Mouse (Mus musculus) hindbrain, embryonic 13.5 days (tissue): ENCODE data around the gene Tmsb10. TPM values are rescaled to one million over a fixed set of nuclear protein-coding genes. Genes with fewer than 3 reads are reported as not detected.

Experiments
- ATAC-seq: fragments of 200-750 bp; cut with Nextera tagmentation; 2 replicates; pipeline ENCODE4 v1.8.0; 2017; ENCODE audit warnings: moderate TSS enrichment; ENCODE audit not compliant: low FRiP score
- H3K27ac ChIP-seq: fragments of 300-500 bp; sonication (generic); 2 replicates; pipeline ENCODE4 v1.5.1; 2015; ENCODE audit warnings: inconsistent platforms, mild to moderate bottlenecking, moderate library complexity
- H3K27me3 ChIP-seq: fragments of 300-500 bp; sonication (generic); 2 replicates; pipeline ENCODE4 v1.6.1; 2015; ENCODE audit warnings: mild to moderate bottlenecking, inconsistent platforms
- H3K36me3 ChIP-seq: fragments of 300-500 bp; sonication (generic); 2 replicates; pipeline ENCODE4 v1.6.1; 2015; ENCODE audit warnings: mild to moderate bottlenecking, inconsistent platforms
- H3K4me1 ChIP-seq: fragments of 300-500 bp; sonication (generic); replicated peaks from 2 replicates; pipeline ENCODE4 v1.6.1; 2015; ENCODE audit warnings: inconsistent platforms
- H3K4me2 ChIP-seq: fragments of 300-500 bp; sonication (generic); 2 replicates; pipeline ENCODE4 v1.6.1; 2015; ENCODE audit warnings: inconsistent platforms, mild to moderate bottlenecking, moderate library complexity
- H3K4me3 ChIP-seq: fragments of 300-500 bp; sonication (generic); 2 replicates; pipeline ENCODE4 v1.5.1; 2015; ENCODE audit warnings: mild to moderate bottlenecking, inconsistent platforms
- H3K9ac ChIP-seq: fragments of 300-500 bp; sonication (generic); 2 replicates; pipeline ENCODE4 v1.6.1; 2015; ENCODE audit warnings: mild to moderate bottlenecking, inconsistent platforms
- H3K9me3 ChIP-seq: fragments of 300-500 bp; sonication (generic); 2 replicates; pipeline ENCODE4 v1.6.1; 2016; ENCODE audit warnings: inconsistent platforms
- WGBS: fragments of 180-500 bp; shearing (Covaris S2); methylation state at CpG from one replicate; pipeline ENCODE4 v1.1.7; 2015; 5-methylcytosine and 5-hydroxymethylcytosine counted together
- polyA plus RNA-seq: library from polyadenylated mRNA; unstranded; fragments of >200 nt; fragmentation: Nextera tagmentation; extraction: Ambion mirVana; gene quantifications from 2 replicates; pipeline ENCODE4 v1.2.1, GENCODE M21; 2015

Tmsb10 gene
- polyA plus RNA-seq, 1 experiment from 2014 or later = 5,881 TPM

DNA sequence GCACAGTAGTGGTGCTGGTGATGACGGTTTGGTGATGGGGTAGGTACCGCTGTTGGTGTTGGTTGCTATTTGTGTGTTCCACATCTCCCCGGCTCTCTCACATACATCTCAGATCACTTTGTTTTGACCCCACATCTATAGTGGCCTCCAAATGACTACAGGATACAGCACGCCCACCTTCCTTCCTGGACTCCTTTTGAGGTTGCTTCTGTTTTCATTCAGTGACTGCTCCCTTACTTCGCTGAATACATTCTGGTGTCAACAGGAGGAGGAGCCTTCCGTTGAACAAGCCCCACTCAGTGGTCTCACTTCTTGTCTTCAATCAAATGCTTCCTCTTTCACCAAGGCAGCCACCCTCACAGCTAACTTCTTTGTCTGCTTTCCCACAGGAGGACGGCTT lies 3.8 kb downstream of the Tmsb10 start:
- Histone ChIP-seq H3K4me2 (peak overlapping the region; percentile 69; the same call in 1 of the 2 replicates), H3K36me3 (no peaks in the 10 kb centered on the region; the same call in 1 of the 2 replicates), H3K27ac (peak overlapping the region; percentile 99), H3K4me3 (no peak overlapping the region), H3K27me3 (no peaks in the 10 kb centered on the region), H3K9me3 (no peaks in the 10 kb centered on the region), H3K9ac (no peak overlapping the region), H3K4me1 (peaks cover 24% of the 10 kb centered on the region)
- 56% methylated on average over 7 of the region's 7 CpGs for WGBS
- ATAC-seq = no peak

DNA sequence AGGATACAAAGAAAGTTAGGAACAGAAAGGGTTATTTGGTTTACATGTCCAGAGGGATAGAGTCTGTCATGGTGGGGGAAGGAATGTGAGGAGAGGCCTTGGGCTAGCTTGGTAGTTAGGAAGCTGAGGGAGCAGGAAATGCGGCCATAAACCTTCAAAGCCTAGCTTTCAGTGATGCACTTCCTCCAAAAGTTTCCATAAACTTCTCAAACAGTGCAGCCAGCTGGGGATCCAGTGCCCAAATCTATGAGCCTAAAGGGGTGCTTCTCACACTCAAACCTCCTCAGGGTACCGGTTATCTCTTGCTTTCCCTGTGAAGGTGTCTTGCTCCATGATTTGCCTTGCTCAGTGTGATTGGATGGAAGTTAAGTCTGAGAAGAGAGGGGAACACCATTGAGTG lies 5.6 kb downstream of the Tmsb10 start:
- no peak overlapping the region for H3K9ac ChIP-seq
- no peaks in the 10 kb centered on the region; the same call in 1 of the 2 replicates for H3K36me3 ChIP-seq
- WGBS = 83% methylated on average over 2 of the region's 2 CpGs
- no peaks in the 10 kb centered on the region for H3K27me3 ChIP-seq
- no peaks in the 10 kb centered on the region for H3K9me3 ChIP-seq
- H3K4me3 ChIP-seq = no peak overlapping the region
- H3K4me1 ChIP-seq = peaks cover 24% of the 10 kb centered on the region
- ATAC-seq = no peak
- H3K27ac ChIP-seq = no peak overlapping the region
- no peak overlapping the region for H3K4me2 ChIP-seq

DNA sequence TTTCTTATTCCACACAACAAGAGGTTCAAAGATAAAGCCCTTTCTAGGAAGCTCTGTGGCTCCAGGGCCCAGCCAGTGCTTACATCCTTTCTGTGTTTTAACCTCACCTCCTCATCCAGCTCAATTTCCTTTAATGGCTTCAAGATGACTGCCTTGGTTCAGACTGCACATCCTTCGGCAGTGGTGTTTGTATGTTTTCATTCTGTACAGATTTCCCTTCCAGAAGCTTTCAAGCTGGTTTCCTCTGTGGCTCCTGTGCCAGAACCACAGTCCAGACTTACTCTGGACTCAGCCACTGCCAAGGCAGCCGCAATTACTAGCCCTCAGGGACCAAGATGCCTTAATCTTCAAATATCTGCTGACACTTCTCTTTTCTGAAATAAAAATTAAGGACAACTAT lies 6.3 kb downstream of the Tmsb10 start:
- no peak for ATAC-seq
- Histone ChIP-seq H3K27me3 (no peaks in the 10 kb centered on the region), H3K4me1 (peaks cover 24% of the 10 kb centered on the region), H3K27ac (no peak overlapping the region), H3K4me3 (no peak overlapping the region), H3K9ac (no peak overlapping the region), H3K36me3 (no peaks in the 10 kb centered on the region; the same call in 1 of the 2 replicates), H3K9me3 (no peaks in the 10 kb centered on the region), H3K4me2 (no peak overlapping the region)
- WGBS = 72% methylated on average over 2 of the region's 2 CpGs

DNA sequence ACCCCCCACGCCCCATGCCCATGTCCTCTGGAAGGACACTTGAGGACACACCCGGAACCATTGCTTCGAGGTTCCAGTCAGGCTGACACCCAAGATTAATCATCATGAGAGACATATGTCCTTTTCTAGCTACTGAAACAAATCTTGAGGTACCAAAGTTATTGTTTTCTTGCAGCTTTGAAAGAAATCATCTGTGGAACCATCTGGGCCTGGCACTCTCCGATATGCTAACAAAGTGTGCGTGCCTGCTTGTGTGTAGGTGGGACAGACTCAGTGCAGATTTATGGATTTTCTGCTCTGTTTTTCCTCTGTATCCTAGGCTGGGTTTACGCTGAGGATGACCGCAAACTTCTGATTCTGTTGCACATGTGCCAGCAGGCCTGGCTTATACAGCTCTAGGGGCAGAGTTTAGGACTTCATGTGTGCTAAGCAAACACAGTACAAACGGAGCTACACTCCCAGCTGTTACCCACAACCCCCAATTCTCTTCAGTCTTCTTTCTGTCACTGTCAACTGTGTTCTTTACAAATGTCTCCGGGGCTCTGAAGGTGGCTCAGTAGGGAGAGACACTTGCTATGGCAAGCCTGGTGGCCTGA lies 9.3 kb downstream of the Tmsb10 start:
- 84% methylated on average over 9 of the region's 9 CpGs for WGBS
- H3K4me2 ChIP-seq = no peak overlapping the region

DNA sequence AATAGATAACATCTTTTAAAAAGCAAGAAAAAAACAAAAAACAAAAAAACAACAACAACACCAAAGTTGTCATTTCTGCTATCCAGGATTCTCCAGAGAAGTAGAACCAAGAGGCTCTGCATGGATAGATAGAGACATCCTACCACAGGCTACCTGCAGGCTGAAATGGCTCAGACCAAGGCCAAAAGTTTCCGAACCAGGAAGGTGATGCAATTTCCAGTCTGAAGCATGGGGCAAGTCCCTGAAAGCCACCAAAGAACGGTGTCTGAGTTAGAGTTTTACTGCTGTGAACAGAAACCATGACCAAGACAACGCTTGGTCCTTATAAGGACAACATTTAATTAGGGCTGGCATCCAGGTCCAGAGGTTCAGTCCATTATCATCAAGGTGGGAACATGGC lies 10.2 kb downstream of the Tmsb10 start:
- Histone ChIP-seq H3K4me1 (no peaks in the 10 kb centered on the region), H3K36me3 (no peaks in the 10 kb centered on the region), H3K4me2 (no peak overlapping the region), H3K9me3 (peaks cover 4% of the 10 kb centered on the region; the same call in 1 of the 2 replicates), H3K4me3 (no peak overlapping the region), H3K9ac (no peak overlapping the region), H3K27ac (no peak overlapping the region), H3K27me3 (no peaks in the 10 kb centered on the region)
- ATAC-seq = no peak
- WGBS = 92% methylated on average over 3 of the region's 3 CpGs

More for the DNA sequence above, 9.3 kb downstream of the Tmsb10 start:
- no peak overlapping the region for H3K9ac ChIP-seq
- H3K4me3 ChIP-seq = no peak overlapping the region
- H3K27ac ChIP-seq = no peak overlapping the region
- peaks cover 4% of the 10 kb centered on the region; the same call in 1 of the 2 replicates for H3K9me3 ChIP-seq
- no peaks in the 10 kb centered on the region for H3K36me3 ChIP-seq
- ATAC-seq = no peak
- no peaks in the 10 kb centered on the region for H3K4me1 ChIP-seq
- no peaks in the 10 kb centered on the region for H3K27me3 ChIP-seq

DNA sequence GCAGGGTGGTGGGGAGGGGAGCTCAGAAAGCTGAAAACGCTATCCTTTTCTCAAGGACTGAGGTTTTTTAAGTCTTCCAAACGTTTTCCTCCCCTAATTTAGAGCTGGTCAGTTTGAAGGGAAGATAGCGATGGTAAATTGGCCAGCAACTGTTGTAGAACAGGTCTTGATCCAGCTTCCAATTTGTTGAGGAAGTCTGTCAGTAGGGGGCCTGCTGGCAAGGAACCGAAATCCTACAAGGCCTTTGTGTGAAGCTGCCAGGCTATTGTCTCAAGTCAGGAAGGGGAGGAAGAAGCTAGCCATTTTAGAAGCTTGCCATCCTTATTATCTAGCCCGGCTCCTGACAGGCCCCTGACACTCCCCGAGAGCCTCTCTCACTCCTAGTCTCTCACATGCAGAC lies 10.6 kb downstream of the Tmsb10 start:
- Histone ChIP-seq H3K9me3 (peaks cover 4% of the 10 kb centered on the region; the same call in 1 of the 2 replicates), H3K27me3 (no peaks in the 10 kb centered on the region), H3K4me2 (no peak overlapping the region), H3K4me1 (no peaks in the 10 kb centered on the region), H3K36me3 (no peaks in the 10 kb centered on the region), H3K4me3 (no peak overlapping the region), H3K9ac (no peak overlapping the region), H3K27ac (no peak overlapping the region)
- WGBS = 46% methylated on average over 6 of the region's 6 CpGs
- no peak for ATAC-seq

DNA sequence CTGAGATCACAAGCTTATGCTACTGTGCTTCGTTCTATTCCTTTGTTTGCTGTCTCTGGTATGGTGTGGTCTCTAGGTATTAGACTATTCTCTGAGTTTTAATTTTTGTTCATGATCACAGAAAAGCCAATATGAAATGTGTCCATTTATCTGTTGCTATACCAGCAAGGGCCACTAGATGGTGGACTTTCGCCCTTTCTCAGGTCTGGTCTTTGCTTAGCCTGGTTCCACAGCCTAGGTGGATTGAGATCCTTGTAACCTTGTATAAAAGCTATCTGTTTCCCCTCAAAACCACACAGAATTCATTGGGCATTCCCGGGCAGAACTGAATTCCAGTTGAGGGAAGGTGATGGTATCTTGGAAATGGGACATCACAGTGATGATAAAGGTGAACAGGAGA lies 18.1 kb downstream of the Tmsb10 start:
- Histone ChIP-seq H3K36me3 (no peaks in the 10 kb centered on the region), H3K4me2 (no peak overlapping the region), H3K9ac (no peak overlapping the region), H3K4me1 (no peaks in the 10 kb centered on the region), H3K27me3 (no peaks in the 10 kb centered on the region), H3K27ac (no peak overlapping the region), H3K4me3 (no peak overlapping the region), H3K9me3 (no peaks in the 10 kb centered on the region)
- ATAC-seq = 0 out of 2 replicates have a peak, but pooled peaks have one; percentile 52
- WGBS = 13% methylated on average over 3 of the region's 3 CpGs

DNA sequence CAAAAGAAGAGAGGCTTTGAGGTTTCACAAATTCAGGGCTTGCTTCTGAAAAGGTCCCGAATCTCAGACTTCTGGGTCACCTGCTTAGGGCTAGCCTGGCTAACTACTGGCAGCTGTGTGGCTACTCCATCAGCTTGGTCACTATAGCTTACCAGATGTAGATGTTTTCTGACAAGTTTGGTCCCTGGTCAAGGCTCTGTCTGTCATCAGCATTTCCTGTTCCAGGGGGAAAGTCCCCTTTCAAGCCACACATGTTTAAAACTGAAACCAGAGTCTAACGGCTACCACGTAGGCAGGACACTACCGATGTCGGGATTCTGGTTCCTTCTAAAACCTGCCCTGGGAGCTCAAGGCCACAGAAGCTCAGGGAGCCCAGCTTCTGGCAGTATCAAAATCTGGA lies 20.7 kb downstream of the Tmsb10 start:
- H3K27me3 ChIP-seq = no peaks in the 10 kb centered on the region
- H3K9me3 ChIP-seq = no peaks in the 10 kb centered on the region
- H3K9ac ChIP-seq = no peak overlapping the region
- H3K4me2 ChIP-seq = no peak overlapping the region
- no peak for ATAC-seq
- 84% methylated on average over 5 of the region's 5 CpGs for WGBS
- no peaks in the 10 kb centered on the region for H3K36me3 ChIP-seq
- H3K4me3 ChIP-seq = no peak overlapping the region
- H3K27ac ChIP-seq = no peak overlapping the region
- H3K4me1 ChIP-seq = no peaks in the 10 kb centered on the region

DNA sequence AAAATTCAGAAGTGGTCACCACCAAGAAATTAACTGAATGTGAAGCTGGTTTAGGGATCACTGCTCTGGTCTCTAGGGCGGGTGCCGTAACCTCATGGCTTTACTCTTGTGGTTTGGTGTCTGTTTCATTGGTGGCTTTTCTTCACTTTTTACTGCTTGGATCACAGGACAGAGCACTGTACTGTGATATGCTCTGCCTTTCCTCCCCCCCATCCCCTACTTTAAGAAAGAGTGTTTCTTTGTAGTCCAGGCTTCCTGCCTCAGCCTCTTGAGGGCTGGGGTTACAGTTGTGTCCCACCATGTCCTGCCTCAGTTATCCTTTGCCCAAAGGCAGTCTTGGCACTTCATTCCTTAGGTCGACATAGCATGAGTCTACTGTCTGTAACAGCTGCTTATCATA lies 21.1 kb downstream of the Tmsb10 start:
- Histone ChIP-seq H3K4me3 (no peak overlapping the region), H3K36me3 (no peaks in the 10 kb centered on the region), H3K9me3 (no peaks in the 10 kb centered on the region), H3K4me1 (no peaks in the 10 kb centered on the region), H3K9ac (no peak overlapping the region), H3K27me3 (no peaks in the 10 kb centered on the region), H3K27ac (no peak overlapping the region), H3K4me2 (no peak overlapping the region)
- WGBS = 86% methylated on average over 3 of the region's 3 CpGs
- ATAC-seq = no peak

DNA sequence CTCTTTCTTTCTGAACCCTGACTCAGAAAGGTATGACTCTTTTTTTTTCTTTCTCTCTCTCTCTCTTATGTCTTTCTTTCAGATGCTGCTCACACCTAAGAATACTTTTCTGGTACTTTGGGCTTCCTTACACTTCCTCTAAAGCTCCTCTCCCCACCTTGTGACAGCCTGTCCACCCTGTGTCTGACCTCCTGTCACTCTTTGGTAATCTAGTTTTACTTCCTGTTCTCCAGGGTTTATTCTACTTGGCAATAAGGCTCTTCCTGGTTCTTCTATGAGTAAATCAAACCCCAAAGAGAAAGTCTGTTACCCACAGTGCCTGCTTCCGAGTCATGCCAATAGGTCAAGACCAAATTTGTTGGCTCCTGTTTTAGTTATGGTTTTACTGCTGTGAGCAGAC lies 25.6 kb downstream of the Tmsb10 start:
- no peak overlapping the region for H3K4me3 ChIP-seq
- H3K4me1 ChIP-seq = no peaks in the 10 kb centered on the region

DNA sequence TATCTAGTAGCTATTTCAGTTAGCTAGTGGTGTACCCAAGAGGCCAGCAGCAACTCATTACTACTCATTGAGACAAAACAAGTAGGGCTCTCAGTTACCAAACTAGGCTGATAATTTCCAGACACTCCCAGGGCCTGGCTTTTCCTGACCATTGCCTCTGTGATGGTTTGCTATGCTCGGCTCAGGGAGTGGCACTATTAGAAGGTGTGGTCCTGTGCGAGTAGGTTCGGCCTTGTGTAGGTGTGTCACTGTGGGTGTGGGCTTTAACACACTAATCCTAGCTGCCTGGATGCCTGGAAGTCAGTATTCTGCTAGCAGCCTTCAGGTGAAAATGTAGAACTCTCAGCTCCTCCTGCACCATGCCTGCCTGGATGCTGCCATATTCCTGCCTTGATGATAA lies 27.0 kb downstream of the Tmsb10 start:
- ATAC-seq = no peak
- WGBS = 93% methylated on average over 3 of the region's 3 CpGs

More for the DNA sequence above, 25.6 kb downstream of the Tmsb10 start:
- ATAC-seq = no peak
- WGBS = 85% methylated on average over 1 of the region's 1 CpGs
- H3K27ac ChIP-seq = no peak overlapping the region
- H3K9me3 ChIP-seq = no peaks in the 10 kb centered on the region
- H3K27me3 ChIP-seq = no peaks in the 10 kb centered on the region
- no peak overlapping the region for H3K9ac ChIP-seq
- H3K4me2 ChIP-seq = no peak overlapping the region
- no peaks in the 10 kb centered on the region for H3K36me3 ChIP-seq

DNA sequence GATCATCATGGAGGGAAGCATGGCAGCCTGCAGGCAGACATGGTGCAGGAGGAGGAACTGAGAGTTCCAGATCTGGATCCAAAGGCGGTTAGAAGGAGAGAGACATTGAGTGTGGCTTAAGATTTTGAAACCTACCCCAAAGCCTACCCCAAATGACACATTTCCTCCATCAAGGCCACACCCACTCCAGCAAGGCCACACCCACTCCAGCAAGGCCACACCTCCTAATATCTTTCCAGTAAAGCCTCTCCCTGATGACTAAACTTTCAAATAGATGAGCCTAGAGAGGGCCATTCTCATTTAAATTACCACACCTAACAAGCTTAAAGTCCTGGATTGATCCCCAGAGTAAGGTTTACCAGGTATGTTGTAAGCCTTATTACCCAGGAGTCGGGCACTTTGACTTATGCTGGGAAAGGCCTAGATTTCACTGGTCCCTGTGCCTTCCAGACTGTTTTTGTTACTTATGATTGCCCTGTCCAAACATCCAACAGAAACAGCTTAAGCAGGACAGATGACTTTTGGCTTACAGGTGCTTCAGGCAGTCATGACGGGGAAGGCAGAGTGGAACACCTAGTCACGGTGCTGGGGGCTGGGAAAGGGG lies 28.7 kb downstream of the Tmsb10 start:
- H3K27ac ChIP-seq = no peak overlapping the region
- no peak overlapping the region for H3K4me3 ChIP-seq
- 0 out of 2 replicates have a peak, but pooled peaks cover 5% of the 10 kb centered on the region for H3K4me1 ChIP-seq
- H3K27me3 ChIP-seq = no peaks in the 10 kb centered on the region
- ATAC-seq = no peak
- WGBS = 92% methylated on average over 4 of the region's 4 CpGs
- no peaks in the 10 kb centered on the region for H3K36me3 ChIP-seq
- no peak overlapping the region for H3K4me2 ChIP-seq
- no peaks in the 10 kb centered on the region for H3K9me3 ChIP-seq
- H3K9ac ChIP-seq = no peak overlapping the region

More for the DNA sequence above, 27.0 kb downstream of the Tmsb10 start:
- Histone ChIP-seq H3K4me2 (no peak overlapping the region), H3K9ac (no peak overlapping the region), H3K27ac (no peak overlapping the region), H3K36me3 (no peaks in the 10 kb centered on the region), H3K9me3 (no peaks in the 10 kb centered on the region), H3K4me1 (0 out of 2 replicates have a peak, but pooled peaks cover 5% of the 10 kb centered on the region), H3K27me3 (no peaks in the 10 kb centered on the region), H3K4me3 (no peak overlapping the region)
